Mouse (Mus musculus): ENCODE data around the gene Olfr1053. TPM values are rescaled to one million over a fixed set of nuclear protein-coding genes. Genes with fewer than 3 reads are reported as not detected.

Olfr1053 gene
- not detected in 4 replicates for total RNA-seq (2023; ENCODE audit: inconsistent age)

DNA sequence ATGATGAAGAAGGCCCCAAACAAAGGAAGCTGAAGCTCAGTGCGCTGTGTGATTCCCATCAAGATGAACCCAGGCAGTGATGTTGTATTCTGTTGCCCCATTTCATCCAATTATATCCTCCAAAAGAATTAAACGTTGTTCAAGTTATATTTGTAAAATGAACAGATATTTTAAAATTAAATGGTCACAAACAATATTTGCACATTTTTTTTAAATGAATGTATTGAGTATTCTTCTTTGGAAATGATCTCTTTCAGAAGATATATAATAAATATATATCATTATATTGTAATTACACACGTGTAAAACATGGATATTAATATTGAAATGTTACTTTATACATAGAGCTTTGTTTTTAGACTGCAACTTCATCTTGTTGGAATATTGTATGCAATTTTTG is at the start of gene Olfr1053:
Gene Olfr1053, minus strand, starts transcription at position 101 of the 400 bp plus-strand sequence.

DNA sequence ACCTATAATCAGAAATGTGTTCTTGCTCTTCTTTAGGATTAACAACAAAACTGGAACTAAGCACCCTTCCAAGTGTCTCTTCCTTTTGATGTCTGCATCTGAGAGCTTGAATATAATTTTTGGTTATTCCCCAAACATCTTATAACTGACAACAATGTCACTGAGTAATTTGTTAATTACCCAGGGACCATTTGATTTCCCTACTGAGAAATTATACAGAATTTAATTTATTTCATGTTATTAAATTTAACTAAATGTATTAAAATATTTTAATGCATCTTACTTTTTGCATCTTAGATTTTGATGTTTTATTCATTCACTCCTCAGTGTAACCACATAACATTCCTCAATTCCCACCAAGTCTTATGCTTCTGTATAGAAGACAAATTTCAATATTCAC is 47.3 kb upstream of the Olfr1053 start, which contains the start of gene Olfr1056:
Gene Olfr1056, minus strand, starts transcription at position 101 of the 400 bp plus-strand sequence.

DNA sequence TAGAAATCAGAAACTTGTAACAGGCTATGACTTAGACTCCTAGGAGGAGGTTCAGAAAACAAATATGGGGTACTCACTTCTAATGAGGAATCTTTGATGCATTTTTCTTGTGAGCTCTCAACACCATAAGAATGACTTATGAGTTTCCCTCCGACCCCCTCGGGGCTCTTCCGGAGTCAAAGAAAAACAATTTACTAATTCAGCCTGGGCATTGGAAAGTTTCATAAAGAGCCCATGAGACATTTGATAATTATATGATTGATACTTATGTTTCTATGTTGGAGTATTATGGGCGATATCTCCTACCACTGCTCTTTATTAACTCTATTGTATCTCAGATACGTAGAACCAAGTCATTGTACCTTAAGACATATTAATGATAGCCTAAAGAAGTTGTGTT is 35.1 kb upstream of the Olfr1053 start, which contains the start of gene Olfr1055:
Gene Olfr1055, minus strand, starts transcription at position 101 of the 400 bp plus-strand sequence.

DNA sequence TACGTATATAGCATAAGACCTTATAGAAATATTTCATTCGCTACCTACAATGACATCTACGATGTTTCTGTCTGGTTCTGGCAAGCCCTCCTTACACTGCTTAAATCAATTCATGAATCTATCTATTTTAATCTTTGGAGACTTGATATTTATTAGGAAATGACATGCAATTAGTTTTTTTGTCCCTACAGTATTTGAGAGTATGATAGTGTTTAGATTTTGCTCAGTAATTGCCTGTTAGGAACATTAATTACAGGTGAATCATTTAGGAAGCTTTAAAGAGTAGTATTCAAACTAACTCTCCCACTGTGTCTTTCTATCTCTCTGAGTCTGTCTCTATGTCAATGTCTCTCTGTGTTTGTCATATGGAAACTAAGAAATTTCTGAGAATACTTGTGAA is 20.2 kb upstream of the Olfr1053 start, which contains the start of gene Olfr1054:
Gene Olfr1054, minus strand, starts transcription at position 101 of the 400 bp plus-strand sequence.

DNA sequence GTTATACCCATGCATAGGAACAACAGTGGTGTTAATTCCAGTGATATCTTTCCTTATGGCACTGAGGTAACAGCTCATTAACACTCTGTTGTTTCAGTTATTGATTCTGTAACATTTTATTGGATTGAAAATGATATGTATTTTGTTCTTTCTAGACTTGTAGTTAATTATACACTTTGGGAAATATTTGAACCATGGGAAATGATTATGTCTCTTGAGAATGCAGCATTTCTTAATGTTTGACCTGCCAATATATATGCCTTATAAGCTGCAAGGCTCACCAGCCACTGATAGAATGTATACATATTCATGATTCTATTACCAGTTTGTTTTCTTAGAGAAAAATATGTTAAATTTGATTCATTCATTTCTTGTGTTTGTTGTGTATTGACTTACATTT is 22.9 kb downstream of the Olfr1053 start, which contains the start of gene Olfr1052:
Gene Olfr1052, plus strand, starts transcription at position 301 of the 400 bp plus-strand sequence.

DNA sequence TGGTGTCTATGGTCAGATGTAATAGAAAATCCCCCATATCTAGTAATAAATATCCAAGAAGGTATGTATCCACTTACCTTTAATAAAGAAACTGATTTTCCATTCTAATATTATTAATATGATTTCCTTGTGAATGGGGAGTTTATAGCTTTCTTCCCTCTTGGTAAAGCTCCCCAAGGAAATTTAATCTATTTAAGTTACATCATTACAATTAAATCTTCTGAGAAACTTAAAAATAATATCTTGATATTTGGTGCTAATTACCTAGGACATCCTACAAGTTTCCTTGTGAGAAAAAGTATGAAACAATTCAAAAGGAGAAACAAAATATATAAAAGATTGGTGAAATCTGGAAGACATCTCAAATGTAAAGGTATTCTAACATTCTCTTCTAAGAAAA is 36.1 kb downstream of the Olfr1053 start, which contains the start of gene Olfr1051:
Gene Olfr1051, minus strand, starts transcription at position 101 of the 400 bp plus-strand sequence.

Other genes with a start within 250 kb of the Olfr1053 start
- not detected in 4 replicates for gene Olfr1036, start 241.3 kb downstream of the Olfr1053 start, total RNA-seq (2023; ENCODE audit: inconsistent age)
- not detected in 4 replicates for gene Olfr1037, start 227.9 kb downstream of the Olfr1053 start, total RNA-seq (2023; ENCODE audit: inconsistent age)
- gene Olfr1039, start 179.4 kb downstream of the Olfr1053 start, total RNA-seq (2023; ENCODE audit: inconsistent age) = not detected in 4 replicates
- not detected in 4 replicates for gene Olfr1040, start 168.6 kb downstream of the Olfr1053 start, total RNA-seq (2023; ENCODE audit: inconsistent age)
- not detected in 4 replicates for gene Olfr1042, start 153.4 kb downstream of the Olfr1053 start, total RNA-seq (2023; ENCODE audit: inconsistent age)
- not detected in 4 replicates for gene Olfr1043, start 147.8 kb downstream of the Olfr1053 start, total RNA-seq (2023; ENCODE audit: inconsistent age)
- gene Olfr1044, start 137.5 kb downstream of the Olfr1053 start, total RNA-seq (2023; ENCODE audit: inconsistent age) = not detected in 4 replicates
- gene Olfr52, start 129.6 kb downstream of the Olfr1053 start, total RNA-seq (2023; ENCODE audit: inconsistent age) = not detected in 4 replicates
- not detected in 4 replicates for gene Olfr1045, start 112.3 kb downstream of the Olfr1053 start, total RNA-seq (2023; ENCODE audit: inconsistent age)
- gene Olfr1046, start 96.0 kb downstream of the Olfr1053 start, total RNA-seq (2023; ENCODE audit: inconsistent age) = not detected in 4 replicates
- gene Olfr1047, start 83.9 kb downstream of the Olfr1053 start, total RNA-seq (2023; ENCODE audit: inconsistent age) = not detected in 4 replicates
- not detected in 4 replicates for gene Olfr1048, start 75.0 kb downstream of the Olfr1053 start, total RNA-seq (2023; ENCODE audit: inconsistent age)
- not detected in 4 replicates for gene Olfr1049, start 57.0 kb downstream of the Olfr1053 start, total RNA-seq (2023; ENCODE audit: inconsistent age)
- gene Olfr1051, start 36.2 kb downstream of the Olfr1053 start, total RNA-seq (2023; ENCODE audit: inconsistent age) = not detected in 4 replicates
- not detected in 4 replicates for gene Olfr1052, start 22.8 kb downstream of the Olfr1053 start, total RNA-seq (2023; ENCODE audit: inconsistent age)
- gene Olfr1054, start 20.1 kb upstream of the Olfr1053 start, total RNA-seq (2023; ENCODE audit: inconsistent age) = not detected in 4 replicates
- not detected in 4 replicates for gene Olfr1055, start 35.0 kb upstream of the Olfr1053 start, total RNA-seq (2023; ENCODE audit: inconsistent age)
- gene Olfr1056, start 47.2 kb upstream of the Olfr1053 start, total RNA-seq (2023; ENCODE audit: inconsistent age) = not detected in 4 replicates
- gene Olfr1057, start 63.1 kb upstream of the Olfr1053 start, total RNA-seq (2023; ENCODE audit: inconsistent age) = not detected in 4 replicates
- not detected in 4 replicates for gene Olfr1058, start 73.3 kb upstream of the Olfr1053 start, total RNA-seq (2023; ENCODE audit: inconsistent age)
- gene Olfr1061, start 98.8 kb upstream of the Olfr1053 start, total RNA-seq (2023; ENCODE audit: inconsistent age) = not detected in 4 replicates
- gene Olfr1062, start 111.5 kb upstream of the Olfr1053 start, total RNA-seq (2023; ENCODE audit: inconsistent age) = not detected in 4 replicates
- not detected in 4 replicates for gene Olfr1065, start 135.3 kb upstream of the Olfr1053 start, total RNA-seq (2023; ENCODE audit: inconsistent age)
- not detected in 4 replicates for gene Olfr1066, start 141.0 kb upstream of the Olfr1053 start, total RNA-seq (2023; ENCODE audit: inconsistent age)
- gene Olfr228, start 172.1 kb upstream of the Olfr1053 start, total RNA-seq (2023; ENCODE audit: inconsistent age) = not detected in 4 replicates
- gene Olfr1076, start 193.2 kb upstream of the Olfr1053 start, total RNA-seq (2023; ENCODE audit: inconsistent age) = not detected in 4 replicates
- not detected in 4 replicates for gene Olfr1079, start 227.2 kb upstream of the Olfr1053 start, total RNA-seq (2023; ENCODE audit: inconsistent age)
- gene Olfr1080, start 243.0 kb upstream of the Olfr1053 start, total RNA-seq (2023; ENCODE audit: inconsistent age) = not detected in 4 replicates